Mouse (Mus musculus): Measurements from ENCODE around the gene Dnase1. TPM values are rescaled to one million over a fixed set of nuclear protein-coding genes. Genes with fewer than 3 reads are reported as not detected.

The Dnase1 gene
- total and polyA plus RNA-seq, 3 experiments, result 0.81 to 7.7 TPM; not detected in 1

DNA sequence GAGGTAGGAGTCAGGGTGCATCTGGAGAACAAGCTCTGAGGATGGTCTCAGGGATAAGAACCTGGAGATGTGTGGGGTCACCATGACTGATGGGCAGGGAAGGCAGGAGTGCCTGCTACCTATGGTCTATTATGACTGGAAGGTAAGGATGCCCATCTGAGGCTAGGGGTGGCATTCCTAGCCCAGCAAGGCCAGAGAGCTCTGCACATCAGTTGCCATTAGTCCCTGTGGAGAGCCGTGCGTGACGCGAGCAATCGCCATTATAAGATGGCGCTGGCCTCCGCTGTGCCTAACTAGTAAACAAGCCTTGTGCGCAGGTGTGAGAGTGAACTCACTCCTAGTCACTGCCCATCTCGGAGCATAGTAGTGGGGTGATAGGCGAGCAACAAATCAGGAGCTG is 6.2 kb upstream of the Dnase1 start:
- no peaks in the 10 kb centered on the region for H3K9me3 ChIP-seq (replicated peaks; ENCODE audit: insufficient read depth, low read length)
- no peaks in the 10 kb centered on the region for H3K27me3 ChIP-seq (ENCODE audit: control insufficient read depth in 1 of 2, insufficient read depth in 2 of 2, low read length in 2 of 2)
- H3K79me2 ChIP-seq (ENCODE audit: control insufficient read depth, insufficient read depth, low read length, poor library complexity), result no peaks in the 10 kb centered on the region
- TF ChIP-seq BHLHE40 (IDR thresholded peaks at IDR 0.05; ENCODE audit: borderline replicate concordance, low read depth, low read length) (no peak), MEF2A (IDR thresholded peaks at IDR 0.05; ENCODE audit: extremely low read depth, insufficient replicate concordance, low read depth, low read length, poor library complexity, severe bottlenecking) (no peak), MXI1 (IDR thresholded peaks at IDR 0.05; ENCODE audit: low read depth, low read length) (no peak), ETS1 (IDR thresholded peaks at IDR 0.05; ENCODE audit: low read depth, low read length) (no peak), TBP (IDR thresholded peaks at IDR 0.05; ENCODE audit: low read depth, low read length) (no peak), JUND (IDR thresholded peaks at IDR 0.05; ENCODE audit: low read depth, low read length) (no peak), EP300 (IDR thresholded peaks at IDR 0.05; ENCODE audit: low read depth in 1 of 2, low read length in 2 of 2) (no peak), MAZ (IDR thresholded peaks at IDR 0.05; ENCODE audit: low read depth, low read length) (no peak), CTCF (IDR thresholded peaks at IDR 0.05 in 2 of 3, conservative IDR thresholded peaks at IDR 0.05 in 1 of 3; ENCODE audit: control insufficient read depth in 1 of 3, insufficient read depth in 1 of 3, low read depth in 2 of 3, low read length in 3 of 3, poor library complexity in 1 of 3, severe bottlenecking in 1 of 3) (no peak), ZMIZ1 (IDR thresholded peaks at IDR 0.05; ENCODE audit: low read depth, low read length) (no peak), HCFC1 (IDR thresholded peaks at IDR 0.05; ENCODE audit: low read depth, low read length) (no peak), MAX (IDR thresholded peaks at IDR 0.05; ENCODE audit: low read length) (no peak), NELFE (IDR thresholded peaks at IDR 0.05; ENCODE audit: low read depth, low read length) (no peak), ZKSCAN1 (IDR thresholded peaks at IDR 0.05; ENCODE audit: low read depth, low read length) (no peak), POLR2AphosphoS5 (IDR thresholded peaks at IDR 0.05; ENCODE audit: borderline replicate concordance, low read depth, low read length) (no peak), USF2 (IDR thresholded peaks at IDR 0.05; ENCODE audit: borderline replicate concordance in 1 of 2, insufficient read depth in 1 of 2, low read depth in 1 of 2, low read length in 2 of 2) (no peak), TCF12 (IDR thresholded peaks at IDR 0.05; ENCODE audit: low read depth, low read length) (no peak), GABPA (IDR thresholded peaks at IDR 0.05; ENCODE audit: low read depth, low read length) (no peak)
- H3K27ac ChIP-seq (ENCODE audit: control insufficient read depth, low read depth, low read length), result no peak overlapping the region
- H3K9ac ChIP-seq (ENCODE audit: control insufficient read depth, low read depth, low read length, poor library complexity, severe bottlenecking), result no peak overlapping the region
- no peak for DNase-seq (ENCODE audit: low read depth, low spot score)
- H3K36me3 ChIP-seq (ENCODE audit: control insufficient read depth in 1 of 2, insufficient read depth in 2 of 2, low read length in 2 of 2), result peaks cover 0 to 29% of the 10 kb centered on the region in 2 experiments; a peak in 2 of 4 replicates
- H3K4me1 ChIP-seq (ENCODE audit: control insufficient read depth in 1 of 2, insufficient read depth in 2 of 2, low read length in 2 of 2), result peaks cover 12 to 40% of the 10 kb centered on the region in 2 experiments
- no peak overlapping the region for H3K4me3 ChIP-seq (ENCODE audit: control insufficient read depth in 1 of 2, insufficient read depth in 1 of 2, low read depth in 2 of 2, low read length in 2 of 2)

DNA sequence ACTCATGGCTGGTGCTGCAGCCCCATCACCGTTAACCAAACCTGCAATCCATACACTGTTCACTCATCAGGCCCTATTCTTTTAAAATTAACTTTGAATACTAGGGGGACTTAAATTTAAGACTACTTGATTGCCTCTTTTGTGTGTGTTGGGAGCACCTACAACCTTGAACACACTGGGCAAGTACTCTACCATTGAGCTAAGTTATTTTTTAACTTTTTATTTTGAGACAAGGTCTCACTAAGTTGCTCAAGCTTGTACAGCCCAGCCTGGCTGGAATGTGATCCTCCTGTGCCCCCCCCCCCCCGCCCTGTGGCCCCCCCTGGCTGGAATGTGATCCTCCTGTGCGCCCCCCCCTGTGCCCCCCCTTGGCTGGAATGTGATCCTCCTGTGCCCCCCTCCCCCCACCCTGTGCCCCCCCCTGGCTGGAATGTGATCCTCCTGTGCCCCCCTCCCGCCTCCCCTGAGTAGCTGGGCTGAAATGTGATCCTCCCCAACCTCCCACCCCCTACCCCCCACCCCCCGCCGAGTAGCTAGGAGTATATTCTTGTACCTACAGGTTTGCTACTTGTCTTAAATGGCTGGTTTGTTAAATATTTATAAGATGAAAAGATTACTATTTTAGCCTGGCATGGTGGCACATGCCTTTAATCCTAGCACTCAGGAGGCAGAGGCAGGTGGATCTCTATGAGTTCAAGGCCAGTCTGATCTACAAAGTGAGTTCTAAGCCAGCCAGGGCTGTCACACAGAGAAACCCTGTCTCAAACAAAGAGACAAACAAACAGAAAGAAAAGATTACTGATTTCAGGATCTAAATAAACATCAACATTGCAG is 5.1 kb upstream of the Dnase1 start:
- no peak for TF ChIP-seq JUND (IDR thresholded peaks at IDR 0.05; ENCODE audit: low read depth, low read length)
- TF ChIP-seq NRF1 (IDR thresholded peaks at IDR 0.05; ENCODE audit: insufficient read depth, low read depth, low read length, poor library complexity, severe bottlenecking), result no peak
- no peak for TF ChIP-seq BHLHE40 (IDR thresholded peaks at IDR 0.05; ENCODE audit: borderline replicate concordance, low read depth, low read length)
- no peak for TF ChIP-seq SMC3 (IDR thresholded peaks at IDR 0.05; ENCODE audit: low read depth, low read length)
- TF ChIP-seq UBTF (IDR thresholded peaks at IDR 0.05; ENCODE audit: borderline replicate concordance, insufficient read depth, low read depth, low read length), result no peak
- no peak for TF ChIP-seq MXI1 (IDR thresholded peaks at IDR 0.05; ENCODE audit: low read depth, low read length)
- no peak for TF ChIP-seq POLR2A (IDR thresholded peaks at IDR 0.05; ENCODE audit: control insufficient read depth in 1 of 2, insufficient read depth in 1 of 2, low read depth in 1 of 2, low read length in 2 of 2, poor library complexity in 1 of 2)
- no peak for TF ChIP-seq ETS1 (IDR thresholded peaks at IDR 0.05; ENCODE audit: low read depth, low read length)
- TF ChIP-seq CTCF (IDR thresholded peaks at IDR 0.05 in 2 of 3, conservative IDR thresholded peaks at IDR 0.05 in 1 of 3; ENCODE audit: control insufficient read depth in 1 of 3, insufficient read depth in 1 of 3, low read depth in 2 of 3, low read length in 3 of 3, poor library complexity in 1 of 3, severe bottlenecking in 1 of 3), result no peak
- TF ChIP-seq NELFE (IDR thresholded peaks at IDR 0.05; ENCODE audit: low read depth, low read length), result no peak
- TF ChIP-seq MAZ (IDR thresholded peaks at IDR 0.05; ENCODE audit: low read depth, low read length), result no peak
- no peak for TF ChIP-seq MAX (IDR thresholded peaks at IDR 0.05; ENCODE audit: low read length)
- TF ChIP-seq ZMIZ1 (IDR thresholded peaks at IDR 0.05; ENCODE audit: low read depth, low read length), result no peak
- no peak for TF ChIP-seq MYC (IDR thresholded peaks at IDR 0.05; ENCODE audit: low read depth, low read length)
- TF ChIP-seq E2F4 (IDR thresholded peaks at IDR 0.05; ENCODE audit: borderline replicate concordance, low read depth, low read length), result no peak
- no peak for TF ChIP-seq CHD1 (IDR thresholded peaks at IDR 0.05; ENCODE audit: low read depth, low read length)
- no peak for TF ChIP-seq USF2 (IDR thresholded peaks at IDR 0.05; ENCODE audit: borderline replicate concordance in 1 of 2, insufficient read depth in 1 of 2, low read depth in 1 of 2, low read length in 2 of 2)
- no peak overlapping the region; the same call in 1 of the 2 replicates for H3K27ac ChIP-seq (ENCODE audit: control insufficient read depth, low read depth, low read length)
- H3K36me3 ChIP-seq (ENCODE audit: control insufficient read depth in 1 of 2, insufficient read depth in 2 of 2, low read length in 2 of 2), result peaks cover 0 to 27% of the 10 kb centered on the region in 2 experiments; a peak in 2 of 4 replicates
- H3K79me2 ChIP-seq (ENCODE audit: control insufficient read depth, insufficient read depth, low read length, poor library complexity), result no peaks in the 10 kb centered on the region
- DNase-seq (ENCODE audit: low read depth, low spot score), result no peak
- H3K9ac ChIP-seq (ENCODE audit: control insufficient read depth, low read depth, low read length, poor library complexity, severe bottlenecking), result no peak overlapping the region
- no peaks in the 10 kb centered on the region for H3K27me3 ChIP-seq (ENCODE audit: control insufficient read depth in 1 of 2, insufficient read depth in 2 of 2, low read length in 2 of 2)
- H3K9me3 ChIP-seq (replicated peaks; ENCODE audit: insufficient read depth, low read length), result no peaks in the 10 kb centered on the region
- H3K4me3 ChIP-seq (ENCODE audit: control insufficient read depth in 1 of 2, insufficient read depth in 1 of 2, low read depth in 2 of 2, low read length in 2 of 2), result no peak overlapping the region
- peaks cover 12 to 38% of the 10 kb centered on the region in 2 experiments for H3K4me1 ChIP-seq (ENCODE audit: control insufficient read depth in 1 of 2, insufficient read depth in 2 of 2, low read length in 2 of 2)
